Mouse (Mus musculus): ENCODE measurements around the gene Ptges2. TPM values are rescaled to one million over a fixed set of nuclear protein-coding genes. Genes with fewer than 3 reads are reported as not detected.

The Ptges2 gene
- polyA plus RNA-seq, 2 experiments = 11.4 to 11.6 TPM

GRCm38 (mm10) chr2:32367315-32367714, 28.4 kb upstream of the Ptges2 start:
- 83% methylated on average over 5 of the region's 5 CpGs for WGBS (ENCODE audit: insufficient replicate concordance)
- H3K9ac ChIP-seq (replicated peaks) = no peak overlapping the region
- DNase-seq (ENCODE audit: low read depth in 3 of 3, low spot score in 3 of 3) = no peak
- ATAC-seq (ENCODE audit: insufficient read depth) = no peak
- TF ChIP-seq CTCF (IDR thresholded peaks at IDR 0.05; ENCODE audit: low read depth) = no peak
- no peak for TF ChIP-seq EP300 (IDR thresholded peaks at IDR 0.05; ENCODE audit: low read depth)
- H3K27ac ChIP-seq = no peak overlapping the region
- H3K36me3 ChIP-seq (replicated peaks; ENCODE audit: control insufficient read depth, insufficient read depth, low read depth) = peaks cover 15% of the 10 kb centered on the region
- H3K4me3 ChIP-seq (ENCODE audit: insufficient read depth in 1 of 2, low read depth in 2 of 2, low read length in 2 of 2) = no peak overlapping the region
- H3K27me3 ChIP-seq (ENCODE audit: control insufficient read depth, insufficient read depth, low read length) = no peaks in the 10 kb centered on the region
- H3K9me3 ChIP-seq (ENCODE audit: control insufficient read depth, low read length) = no peaks in the 10 kb centered on the region
- peaks cover 9 to 11% of the 10 kb centered on the region in 2 experiments; a peak in 3 of 4 replicates for H3K4me1 ChIP-seq (replicated peaks; ENCODE audit: control insufficient read depth in 2 of 2, insufficient read depth in 2 of 2, low read length in 1 of 2)
- H3K4me2 ChIP-seq (ENCODE audit: low read depth) = no peak overlapping the region

GRCm38 (mm10) chr2:32374191-32374590, 21.5 kb upstream of the Ptges2 start:
- 79% methylated on average over 10 of the region's 10 CpGs for WGBS (ENCODE audit: insufficient replicate concordance)
- Histone ChIP-seq H3K4me1 (replicated peaks; ENCODE audit: control insufficient read depth in 2 of 2, insufficient read depth in 2 of 2, low read length in 1 of 2) (no peaks in the 10 kb centered on the region), H3K9me3 (ENCODE audit: control insufficient read depth, low read length) (no peaks in the 10 kb centered on the region), H3K27ac (no peak overlapping the region), H3K4me2 (ENCODE audit: low read depth) (no peak overlapping the region), H3K4me3 (ENCODE audit: insufficient read depth in 1 of 2, low read depth in 2 of 2, low read length in 2 of 2) (no peak overlapping the region), H3K9ac (replicated peaks) (no peak overlapping the region), H3K27me3 (ENCODE audit: control insufficient read depth, insufficient read depth, low read length) (no peaks in the 10 kb centered on the region), H3K36me3 (replicated peaks; ENCODE audit: control insufficient read depth, insufficient read depth, low read depth) (peaks cover 21% of the 10 kb centered on the region)
- TF ChIP-seq CTCF (IDR thresholded peaks at IDR 0.05; ENCODE audit: low read depth) = no peak
- TF ChIP-seq EP300 (IDR thresholded peaks at IDR 0.05; ENCODE audit: low read depth) = no peak
- no peak for DNase-seq (ENCODE audit: low read depth in 3 of 3, low spot score in 3 of 3)
- ATAC-seq (ENCODE audit: insufficient read depth) = no peak

- H3K4me3 ChIP-seq (ENCODE audit: insufficient read depth in 1 of 2, low read depth in 2 of 2, low read length in 2 of 2) = no peak overlapping the region
- no peaks in the 10 kb centered on the region for H3K4me1 ChIP-seq (replicated peaks; ENCODE audit: control insufficient read depth in 2 of 2, insufficient read depth in 2 of 2, low read length in 1 of 2)
- DNase-seq (ENCODE audit: low read depth in 3 of 3, low spot score in 3 of 3) (no peak), ATAC-seq (ENCODE audit: insufficient read depth) (no peak)
- 80% methylated on average over 13 of the region's 13 CpGs for WGBS (ENCODE audit: insufficient replicate concordance)
- no peaks in the 10 kb centered on the region for H3K9me3 ChIP-seq (ENCODE audit: control insufficient read depth, low read length)
- no peak overlapping the region for H3K4me2 ChIP-seq (ENCODE audit: low read depth)
- TF ChIP-seq EP300 (IDR thresholded peaks at IDR 0.05; ENCODE audit: low read depth) = no peak
- no peak for TF ChIP-seq CTCF (IDR thresholded peaks at IDR 0.05; ENCODE audit: low read depth)
- H3K36me3 ChIP-seq (replicated peaks; ENCODE audit: control insufficient read depth, insufficient read depth, low read depth) = peaks cover 17% of the 10 kb centered on the region
- no peak overlapping the region for H3K9ac ChIP-seq (replicated peaks)
- no peak overlapping the region for H3K27ac ChIP-seq
- no peaks in the 10 kb centered on the region for H3K27me3 ChIP-seq (ENCODE audit: control insufficient read depth, insufficient read depth, low read length)
These were observed 20.3 kb upstream of the Ptges2 start for GRCm38 (mm10) chr2:32375317-32375940.

- ATAC-seq (ENCODE audit: insufficient read depth) (no peak), DNase-seq (ENCODE audit: low read depth in 3 of 3, low spot score in 3 of 3) (no peak)
- Histone ChIP-seq H3K36me3 (replicated peaks; ENCODE audit: control insufficient read depth, insufficient read depth, low read depth) (peaks cover 14% of the 10 kb centered on the region), H3K9me3 (ENCODE audit: control insufficient read depth, low read length) (no peaks in the 10 kb centered on the region), H3K4me1 (replicated peaks; ENCODE audit: control insufficient read depth in 2 of 2, insufficient read depth in 2 of 2, low read length in 1 of 2) (peaks cover 3 to 8% of the 10 kb centered on the region in 2 experiments; a peak in 3 of 4 replicates), H3K27me3 (ENCODE audit: control insufficient read depth, insufficient read depth, low read length) (no peaks in the 10 kb centered on the region), H3K9ac (replicated peaks) (no peak overlapping the region), H3K27ac (no peak overlapping the region), H3K4me3 (ENCODE audit: insufficient read depth in 1 of 2, low read depth in 2 of 2, low read length in 2 of 2) (no peak overlapping the region), H3K4me2 (ENCODE audit: low read depth) (no peak overlapping the region)
- 90% methylated on average over 10 of the region's 10 CpGs for WGBS (ENCODE audit: insufficient replicate concordance)
- TF ChIP-seq CTCF (IDR thresholded peaks at IDR 0.05; ENCODE audit: low read depth) = no peak
- TF ChIP-seq EP300 (IDR thresholded peaks at IDR 0.05; ENCODE audit: low read depth) = no peak
These were observed 18.7 kb upstream of the Ptges2 start for GRCm38 (mm10) chr2:32376963-32377362.

- no peaks in the 10 kb centered on the region for H3K9me3 ChIP-seq (ENCODE audit: control insufficient read depth, low read length)
- no peak overlapping the region for H3K4me2 ChIP-seq (ENCODE audit: low read depth)
- peaks cover 3 to 12% of the 10 kb centered on the region in 2 experiments; a peak in 3 of 4 replicates for H3K4me1 ChIP-seq (replicated peaks; ENCODE audit: control insufficient read depth in 2 of 2, insufficient read depth in 2 of 2, low read length in 1 of 2)
- no peak overlapping the region for H3K9ac ChIP-seq (replicated peaks)
- whole genome bisulfite sequencing (ENCODE audit: insufficient replicate concordance) = 78% methylated on average over 7 of the region's 7 CpGs
- TF ChIP-seq EP300 (IDR thresholded peaks at IDR 0.05; ENCODE audit: low read depth) (no peak), CTCF (IDR thresholded peaks at IDR 0.05; ENCODE audit: low read depth) (no peak)
- H3K27me3 ChIP-seq (ENCODE audit: control insufficient read depth, insufficient read depth, low read length) = no peaks in the 10 kb centered on the region
- H3K27ac ChIP-seq = no peak overlapping the region
- no peak for ATAC-seq (ENCODE audit: insufficient read depth)
- no peak for DNase-seq (ENCODE audit: low read depth in 3 of 3, low spot score in 3 of 3)
- peaks cover 9% of the 10 kb centered on the region for H3K36me3 ChIP-seq (replicated peaks; ENCODE audit: control insufficient read depth, insufficient read depth, low read depth)
- no peak overlapping the region for H3K4me3 ChIP-seq (ENCODE audit: insufficient read depth in 1 of 2, low read depth in 2 of 2, low read length in 2 of 2)
These were observed 15.6 kb upstream of the Ptges2 start for GRCm38 (mm10) chr2:32380001-32380500.
